Mouse (Mus musculus) neural tube, embryonic 15.5 days (tissue): Measurements from ENCODE around the gene Zfp488. TPM values are rescaled to one million over a fixed set of nuclear protein-coding genes. Genes with fewer than 3 reads are reported as not detected.

ENCODE experiments used
- ATAC-seq: fragments of 200-750 bp; cut with Nextera tagmentation; 2 replicates; pipeline ENCODE4 v1.8.0; 2017; ENCODE audit warnings: mild to moderate bottlenecking, moderate TSS enrichment, moderate library complexity; ENCODE audit not compliant: low FRiP score
- H3K27ac ChIP-seq: fragments of 300-500 bp; sonication (generic); replicated peaks from 2 replicates; pipeline ENCODE4 v1.5.1; 2015; ENCODE audit warnings: mild to moderate bottlenecking, inconsistent platforms
- H3K27me3 ChIP-seq: fragments of 300-500 bp; sonication (generic); replicated peaks from 2 replicates; pipeline ENCODE4 v1.6.1; 2015; ENCODE audit warnings: inconsistent platforms
- H3K36me3 ChIP-seq: fragments of 300-500 bp; sonication (generic); 2 replicates; pipeline ENCODE4 v1.6.1; 2015; ENCODE audit warnings: inconsistent platforms
- H3K4me1 ChIP-seq: fragments of 300-500 bp; sonication (generic); 2 replicates; pipeline ENCODE4 v1.6.1; 2015; ENCODE audit warnings: inconsistent platforms
- H3K4me2 ChIP-seq: fragments of 300-500 bp; sonication (generic); 2 replicates; pipeline ENCODE4 v1.6.1; 2015; ENCODE audit warnings: inconsistent platforms, mild to moderate bottlenecking, moderate library complexity
- H3K4me3 ChIP-seq: fragments of 300-500 bp; sonication (generic); replicated peaks from 2 replicates; pipeline ENCODE4 v1.5.1; 2015; ENCODE audit warnings: mild to moderate bottlenecking, inconsistent platforms
- H3K9ac ChIP-seq: fragments of 300-500 bp; sonication (generic); replicated peaks from 2 replicates; pipeline ENCODE4 v1.6.1; 2015; ENCODE audit warnings: mild to moderate bottlenecking, inconsistent platforms
- H3K9me3 ChIP-seq: fragments of 300-500 bp; sonication (generic); replicated peaks from 2 replicates; pipeline ENCODE4 v1.6.1; 2016; ENCODE audit warnings: inconsistent platforms
- WGBS: fragments of 180-500 bp; shearing (Covaris S2); methylation state at CpG from one replicate; pipeline ENCODE4 v1.1.7; 2015; ENCODE audit warnings: mixed read lengths; 5-methylcytosine and 5-hydroxymethylcytosine counted together
- polyA plus RNA-seq: library from polyadenylated mRNA; unstranded; fragments of >200 nt; fragmentation: Nextera tagmentation; extraction: Ambion mirVana; gene quantifications from 2 replicates; pipeline ENCODE4 v1.2.1, GENCODE M21; 2015

The Zfp488 gene
- polyA plus RNA-seq, result 0.84 and 0.96 TPM in 2 replicates

GRCm38 (mm10) chr14:33978604-33979059, at the start of gene Zfp488:
TSS of gene Zfp488 (minus strand) at chr14:33978764.
- Histone ChIP-seq H3K27me3 (peaks cover 5% of the 10 kb centered on the region; the same call in 1 of the 2 replicates), H3K36me3 (no peaks in the 10 kb centered on the region), H3K4me3 (peak within 1 kb of the TSS; percentile 43), H3K4me1 (peaks cover 14% of the 10 kb centered on the region; the same call in 1 of the 2 replicates), H3K27ac (no peak within 1 kb of the TSS), H3K4me2 (peak within 1 kb of the TSS; percentile 77), H3K9ac (peak within 1 kb of the TSS; percentile 42), H3K9me3 (no peaks in the 10 kb centered on the region)
- ATAC-seq, result peak; percentile 68
- WGBS, result 2% methylated on average over 25 of the region's 25 CpGs

GRCm38 (mm10) chr14:34026710-34027109, 48.1 kb upstream of the Zfp488 start:
- H3K4me3 ChIP-seq, result no peak overlapping the region
- no peaks in the 10 kb centered on the region for H3K4me1 ChIP-seq
- H3K9me3 ChIP-seq, result peaks cover 5% of the 10 kb centered on the region; the same call in 1 of the 2 replicates
- H3K27ac ChIP-seq, result no peak overlapping the region
- no peak overlapping the region for H3K9ac ChIP-seq
- ATAC-seq, result no peak
- WGBS, result 76% methylated on average over 2 of the region's 2 CpGs
- H3K27me3 ChIP-seq, result no peaks in the 10 kb centered on the region
- H3K36me3 ChIP-seq, result no peaks in the 10 kb centered on the region
- no peak overlapping the region for H3K4me2 ChIP-seq

GRCm38 (mm10) chr14:34016938-34017337, 38.4 kb upstream of the Zfp488 start:
- H3K27me3 ChIP-seq, result no peaks in the 10 kb centered on the region
- no peaks in the 10 kb centered on the region for H3K9me3 ChIP-seq
- 85% methylated on average over 2 of the region's 2 CpGs for WGBS
- no peak overlapping the region for H3K4me3 ChIP-seq
- no peaks in the 10 kb centered on the region for H3K36me3 ChIP-seq
- no peak overlapping the region for H3K9ac ChIP-seq
- H3K4me2 ChIP-seq, result no peak overlapping the region
- ATAC-seq, result no peak
- no peaks in the 10 kb centered on the region for H3K4me1 ChIP-seq
- no peak overlapping the region for H3K27ac ChIP-seq

GRCm38 (mm10) chr14:34016381-34016780, 37.8 kb upstream of the Zfp488 start, which contains the start of gene Gm5460:
TSS of gene Gm5460 (plus strand) at chr14:34016758.
- 94% methylated on average over 4 of the region's 4 CpGs for WGBS
- Histone ChIP-seq H3K4me3 (no peak within 1 kb of the TSS), H3K4me2 (no peak within 1 kb of the TSS), H3K27ac (no peak within 1 kb of the TSS), H3K36me3 (no peaks in the 10 kb centered on the region), H3K4me1 (no peaks in the 10 kb centered on the region), H3K9ac (no peak within 1 kb of the TSS), H3K9me3 (no peaks in the 10 kb centered on the region), H3K27me3 (no peaks in the 10 kb centered on the region)
- ATAC-seq, result no peak

GRCm38 (mm10) chr14:34015063-34015462, 36.5 kb upstream of the Zfp488 start, which contains the start of gene Gm30083:
TSS of gene Gm30083 (minus strand) at chr14:34015182.
- Histone ChIP-seq H3K9ac (no peak within 1 kb of the TSS), H3K4me2 (no peak within 1 kb of the TSS), H3K9me3 (no peaks in the 10 kb centered on the region), H3K27ac (no peak within 1 kb of the TSS), H3K4me1 (no peaks in the 10 kb centered on the region), H3K36me3 (no peaks in the 10 kb centered on the region), H3K4me3 (no peak within 1 kb of the TSS), H3K27me3 (no peaks in the 10 kb centered on the region)
- 91% methylated on average over 3 of the region's 3 CpGs for WGBS
- no peak for ATAC-seq

- H3K36me3 ChIP-seq, result no peaks in the 10 kb centered on the region
- 94% methylated on average over 5 of the region's 5 CpGs for WGBS
- H3K27me3 ChIP-seq, result no peaks in the 10 kb centered on the region
- no peaks in the 10 kb centered on the region for H3K4me1 ChIP-seq
- no peak overlapping the region for H3K27ac ChIP-seq
- no peak for ATAC-seq
- no peak overlapping the region for H3K4me2 ChIP-seq
- no peak overlapping the region for H3K4me3 ChIP-seq
- no peaks in the 10 kb centered on the region for H3K9me3 ChIP-seq
- no peak overlapping the region for H3K9ac ChIP-seq
Observed at GRCm38 (mm10) chr14:34002358-34002757, 23.8 kb upstream of the Zfp488 start.

- Histone ChIP-seq H3K36me3 (no peaks in the 10 kb centered on the region), H3K9me3 (no peaks in the 10 kb centered on the region), H3K27me3 (no peaks in the 10 kb centered on the region), H3K27ac (no peak overlapping the region), H3K9ac (no peak overlapping the region), H3K4me1 (no peaks in the 10 kb centered on the region), H3K4me2 (no peak overlapping the region), H3K4me3 (no peak overlapping the region)
- ATAC-seq, result no peak
Observed at GRCm38 (mm10) chr14:34001445-34001844, 22.9 kb upstream of the Zfp488 start.

GRCm38 (mm10) chr14:34000076-34000475, 21.5 kb upstream of the Zfp488 start:
- Histone ChIP-seq H3K27me3 (no peaks in the 10 kb centered on the region), H3K27ac (no peak overlapping the region), H3K4me3 (no peak overlapping the region), H3K36me3 (no peaks in the 10 kb centered on the region), H3K4me1 (no peaks in the 10 kb centered on the region), H3K9me3 (no peaks in the 10 kb centered on the region), H3K4me2 (no peak overlapping the region), H3K9ac (no peak overlapping the region)
- no peak for ATAC-seq

- Histone ChIP-seq H3K27ac (no peak overlapping the region), H3K9me3 (no peaks in the 10 kb centered on the region), H3K27me3 (no peaks in the 10 kb centered on the region), H3K36me3 (no peaks in the 10 kb centered on the region), H3K4me1 (no peaks in the 10 kb centered on the region), H3K4me2 (no peak overlapping the region), H3K9ac (no peak overlapping the region), H3K4me3 (no peak overlapping the region)
- ATAC-seq, result no peak
- 75% methylated on average over 6 of the region's 6 CpGs for WGBS
Observed at GRCm38 (mm10) chr14:33997427-33997826, 18.9 kb upstream of the Zfp488 start.

GRCm38 (mm10) chr14:33993521-33994289, 15.1 kb upstream of the Zfp488 start:
- Histone ChIP-seq H3K9ac (no peak overlapping the region), H3K4me1 (no peaks in the 10 kb centered on the region), H3K27me3 (no peaks in the 10 kb centered on the region), H3K4me3 (no peak overlapping the region), H3K9me3 (no peaks in the 10 kb centered on the region), H3K4me2 (no peak overlapping the region), H3K27ac (no peak overlapping the region), H3K36me3 (no peaks in the 10 kb centered on the region)
- WGBS, result 86% methylated on average over 6 of the region's 6 CpGs
- ATAC-seq, result no peak

GRCm38 (mm10) chr14:33993051-33993450, 14.5 kb upstream of the Zfp488 start:
- no peaks in the 10 kb centered on the region for H3K9me3 ChIP-seq
- WGBS, result 91% methylated on average over 9 of the region's 9 CpGs
- no peaks in the 10 kb centered on the region for H3K36me3 ChIP-seq
- H3K27ac ChIP-seq, result no peak overlapping the region
- no peaks in the 10 kb centered on the region for H3K27me3 ChIP-seq
- ATAC-seq, result no peak
- no peaks in the 10 kb centered on the region for H3K4me1 ChIP-seq
- H3K4me3 ChIP-seq, result no peak overlapping the region
- no peak overlapping the region for H3K9ac ChIP-seq
- no peak overlapping the region for H3K4me2 ChIP-seq

GRCm38 (mm10) chr14:33991971-33992370, 13.4 kb upstream of the Zfp488 start:
- Histone ChIP-seq H3K4me1 (no peaks in the 10 kb centered on the region), H3K36me3 (no peaks in the 10 kb centered on the region), H3K9ac (no peak overlapping the region), H3K4me2 (no peak overlapping the region), H3K4me3 (no peak overlapping the region), H3K27me3 (no peaks in the 10 kb centered on the region), H3K27ac (no peak overlapping the region), H3K9me3 (no peaks in the 10 kb centered on the region)
- 84% methylated on average over 4 of the region's 4 CpGs for WGBS
- no peak for ATAC-seq
